Mouse (Mus musculus) heart, adult 11 months (tissue): Measurements from ENCODE around the gene Ebna1bp2.

Experiments
- DNase-seq: peaks from one replicate; pipeline ENCODE4 v3.0.0; 2022

The Ebna1bp2 gene

DNA sequence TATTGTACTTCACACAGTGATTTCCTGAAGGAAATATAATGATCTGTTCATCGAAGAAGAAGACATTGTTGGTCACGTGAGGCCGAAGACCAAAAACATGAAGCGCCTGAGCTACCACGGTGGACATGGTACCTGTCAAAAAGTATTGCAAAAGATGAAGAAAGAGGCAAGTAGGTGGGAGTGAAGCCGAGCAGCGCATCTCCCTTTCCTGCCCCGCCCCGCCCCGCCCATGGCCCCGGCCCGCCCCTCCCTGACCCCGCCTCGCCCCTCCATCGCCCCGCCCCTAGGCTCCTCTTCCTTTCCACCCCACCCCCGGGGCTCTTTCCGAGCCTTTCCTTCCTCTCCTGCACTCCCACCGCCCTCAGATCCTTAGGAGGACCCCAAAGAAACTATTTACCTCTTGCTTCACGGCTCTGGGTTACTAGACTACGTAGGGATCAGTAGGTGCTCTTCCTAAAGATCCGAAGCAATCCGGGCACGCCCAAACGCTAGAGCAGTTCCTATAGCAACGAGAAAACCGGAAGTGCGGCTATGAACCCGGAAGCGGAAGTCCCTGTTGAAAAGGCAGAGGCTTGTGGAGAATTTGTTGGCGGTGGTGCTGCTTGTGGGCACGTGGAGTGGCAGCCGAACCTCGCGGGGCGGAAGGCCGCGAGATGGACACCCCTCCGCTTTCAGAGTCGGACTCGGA is at the start of gene Ebna1bp2, which contains the start of gene Cfap57:
TSS of gene Ebna1bp2 (plus strand) at position 521 of the 688 bp plus-strand sequence.
TSS of gene Cfap57 (minus strand) at position 499 of the 688 bp plus-strand sequence.
- DNase-seq, result peak; percentile 99

DNA sequence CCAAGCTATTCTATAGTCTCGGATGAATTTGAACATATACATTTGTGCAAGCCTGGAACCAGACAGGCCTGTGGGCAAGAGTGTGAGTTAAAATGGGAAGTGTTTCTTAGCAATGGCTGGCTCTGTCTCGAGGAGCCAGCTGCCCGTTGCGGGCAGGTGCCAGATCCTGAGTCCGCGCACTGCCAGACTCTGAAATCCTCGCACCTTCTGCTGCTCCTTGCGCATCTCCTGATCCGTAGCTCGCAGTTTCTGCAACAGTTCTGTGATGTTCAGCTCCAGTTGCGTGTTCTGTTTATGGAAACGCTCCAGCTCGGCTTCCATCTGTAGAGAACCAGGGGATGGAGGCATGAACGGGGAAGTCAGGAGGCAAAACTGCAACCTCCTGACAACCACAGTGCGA is 49.2 kb upstream of the Ebna1bp2 start:
- DNase-seq, result no peak

DNA sequence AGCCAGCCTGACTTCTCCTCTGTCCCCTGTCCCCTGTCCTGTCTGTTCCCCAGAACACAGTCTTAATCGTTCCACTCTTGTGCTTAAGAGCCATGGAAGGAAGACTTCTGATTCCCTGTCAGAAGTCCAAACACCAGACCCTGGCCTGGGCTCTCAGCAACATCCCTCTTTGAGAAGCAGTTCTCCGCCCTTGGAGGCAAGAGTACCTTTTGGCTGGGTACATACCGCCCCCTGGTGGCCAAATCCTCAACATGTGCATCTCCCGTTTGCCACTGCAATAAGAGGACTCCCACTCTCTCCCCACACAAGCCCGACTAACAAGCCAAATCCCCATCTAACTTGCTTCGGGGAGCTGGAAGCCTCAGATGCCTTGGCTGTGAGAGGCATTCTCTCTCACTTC is 44.5 kb upstream of the Ebna1bp2 start:
- peak; percentile 92 for DNase-seq

DNA sequence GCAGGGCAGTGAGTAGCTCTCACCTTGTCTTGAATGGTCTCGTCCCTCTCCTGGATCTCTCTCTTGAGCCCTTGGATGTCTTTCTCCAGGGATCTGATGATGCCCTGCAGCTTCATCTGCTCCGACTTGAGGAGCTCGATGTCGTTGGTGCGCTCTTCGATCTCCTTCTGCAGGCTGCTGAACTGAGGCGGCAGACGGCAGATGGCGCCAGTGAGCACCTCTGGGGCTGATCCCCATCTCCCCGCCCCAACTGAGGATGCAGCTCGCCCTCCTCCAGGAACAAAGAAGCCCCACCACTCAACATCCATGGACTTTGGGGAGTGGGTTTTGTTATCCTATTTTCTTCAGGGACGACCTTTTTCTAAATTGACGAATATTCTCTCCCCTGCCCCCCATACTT is 41.3 kb upstream of the Ebna1bp2 start:
- DNase-seq, result no peak

DNA sequence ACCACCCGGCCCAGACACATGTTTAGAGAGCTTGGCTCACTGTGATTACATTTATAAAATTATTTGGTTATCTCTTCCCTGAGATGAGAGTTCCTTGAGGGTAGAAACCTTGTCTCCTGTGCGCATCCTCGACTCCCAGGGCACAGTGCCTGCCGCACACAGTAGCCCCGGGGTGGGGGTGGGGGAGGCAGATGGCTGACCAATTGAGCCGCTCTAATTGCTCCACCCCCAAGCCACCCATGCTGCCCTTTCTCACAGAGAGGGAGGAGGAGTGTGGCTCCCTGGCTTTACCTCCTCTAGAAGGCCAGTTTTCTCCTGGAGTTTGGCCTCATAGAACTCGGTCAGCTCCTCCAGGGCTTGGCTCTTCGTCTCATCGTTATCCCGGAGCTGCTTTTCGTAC is 39.1 kb upstream of the Ebna1bp2 start:
- DNase-seq, result no peak

DNA sequence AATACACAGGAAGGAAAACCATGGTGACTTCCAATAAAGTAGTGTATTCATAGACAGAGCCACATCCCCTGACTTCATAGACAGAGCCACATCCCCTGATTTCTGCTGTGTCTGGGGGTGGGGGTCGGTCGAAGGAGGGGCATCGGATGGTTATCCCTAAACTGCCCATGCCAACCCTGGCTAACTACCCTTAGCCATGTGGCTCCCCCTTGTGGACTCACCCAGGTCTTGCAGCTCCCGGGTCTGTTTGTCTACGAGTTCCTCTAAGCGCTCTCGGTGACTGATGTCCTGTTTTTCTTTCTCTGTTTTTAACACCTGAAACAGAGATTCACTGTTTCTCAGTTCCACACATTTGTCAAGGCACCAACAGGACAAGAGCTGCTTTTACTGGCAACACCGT is 38.0 kb upstream of the Ebna1bp2 start:
- no peak for DNase-seq

DNA sequence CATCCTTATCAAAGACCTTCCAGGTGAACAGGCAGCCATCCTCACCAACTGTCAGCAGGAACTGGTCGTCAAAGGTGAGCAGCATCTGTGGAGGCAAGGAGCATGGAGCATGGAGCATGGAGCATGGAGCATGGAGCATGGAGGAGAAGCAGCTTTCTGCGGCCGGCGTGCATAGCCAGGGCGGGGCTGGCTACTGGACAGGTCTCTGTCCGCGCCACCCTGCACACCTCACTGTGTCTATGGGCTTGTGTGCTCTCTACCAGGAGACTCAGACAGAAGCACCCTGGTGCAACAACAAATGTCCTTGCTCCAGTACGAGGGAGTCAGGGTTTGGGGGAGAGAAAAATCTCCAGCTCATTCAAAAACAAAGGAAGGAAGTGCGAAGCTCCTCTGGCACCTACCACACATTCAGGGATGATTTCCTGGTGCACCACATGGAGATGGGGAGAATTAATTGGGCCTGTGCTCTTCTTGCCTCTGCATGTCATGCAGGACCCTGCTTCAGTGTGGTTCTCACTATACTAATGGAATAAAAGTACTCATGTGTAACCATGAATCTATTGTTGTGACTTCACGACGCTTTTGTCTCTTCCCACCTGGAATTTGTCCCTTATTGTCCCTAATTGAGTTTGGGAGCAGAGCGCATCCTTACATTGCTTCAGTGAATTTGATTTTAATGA is 31.4 kb upstream of the Ebna1bp2 start:
- no peak for DNase-seq

DNA sequence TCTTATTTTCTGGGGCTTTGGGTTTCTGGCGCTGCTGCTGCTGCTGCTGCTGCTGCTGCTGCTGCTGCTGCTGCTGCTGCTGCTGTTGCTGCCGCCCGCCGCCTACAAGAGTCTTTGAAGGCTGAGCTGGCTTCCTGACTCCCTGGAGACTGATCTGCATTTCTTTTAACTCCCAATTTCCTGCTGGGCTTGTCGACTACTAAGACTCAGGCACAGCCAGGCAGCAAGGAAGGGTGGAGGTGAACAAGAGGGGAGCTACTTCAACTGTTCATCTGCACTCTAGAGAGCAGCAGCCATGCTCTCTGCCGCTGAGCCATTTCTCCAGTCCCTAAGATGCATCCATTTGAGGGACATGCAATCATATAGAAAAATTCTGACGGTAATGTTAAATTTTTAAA is 30.9 kb upstream of the Ebna1bp2 start:
- no peak for DNase-seq

DNA sequence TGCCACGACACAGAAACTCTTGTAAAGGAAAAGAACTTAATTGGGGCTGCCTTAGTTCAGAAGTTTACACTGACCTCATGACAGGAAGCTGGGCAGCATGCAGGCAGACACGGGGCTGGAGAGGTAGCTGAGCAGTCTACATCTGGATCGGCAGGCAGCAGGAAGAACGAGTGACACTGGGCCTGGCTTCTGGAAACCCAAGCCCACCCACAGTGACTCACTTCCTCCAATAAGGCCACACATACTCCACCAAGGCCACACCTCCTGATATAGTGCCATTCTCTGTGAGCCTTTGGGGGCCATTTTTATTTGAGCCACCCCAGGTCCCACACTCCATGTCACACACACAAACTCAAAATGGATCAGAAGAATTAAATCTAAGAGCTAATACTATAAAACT is 16.5 kb upstream of the Ebna1bp2 start:
- DNase-seq, result no peak

DNA sequence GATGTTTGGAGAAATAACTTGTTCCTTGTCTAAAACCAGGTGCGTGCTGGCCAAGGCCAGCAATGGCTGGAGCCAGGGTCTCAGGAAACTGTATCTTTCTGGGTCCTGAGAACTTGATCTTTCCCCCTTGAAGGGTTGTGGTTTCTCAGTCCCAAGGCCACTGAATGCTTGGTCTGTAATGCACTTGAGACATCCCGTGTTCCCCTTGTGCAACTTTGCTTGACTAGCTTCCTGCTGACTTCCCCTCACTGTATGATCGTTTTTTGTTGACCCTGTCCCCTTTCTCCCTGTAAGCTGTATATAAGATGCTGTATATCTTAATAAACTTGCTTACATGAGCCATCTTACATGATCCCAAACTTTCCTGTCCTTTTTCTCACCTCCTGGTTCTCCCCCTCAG is 10.8 kb upstream of the Ebna1bp2 start:
- no peak for DNase-seq

DNA sequence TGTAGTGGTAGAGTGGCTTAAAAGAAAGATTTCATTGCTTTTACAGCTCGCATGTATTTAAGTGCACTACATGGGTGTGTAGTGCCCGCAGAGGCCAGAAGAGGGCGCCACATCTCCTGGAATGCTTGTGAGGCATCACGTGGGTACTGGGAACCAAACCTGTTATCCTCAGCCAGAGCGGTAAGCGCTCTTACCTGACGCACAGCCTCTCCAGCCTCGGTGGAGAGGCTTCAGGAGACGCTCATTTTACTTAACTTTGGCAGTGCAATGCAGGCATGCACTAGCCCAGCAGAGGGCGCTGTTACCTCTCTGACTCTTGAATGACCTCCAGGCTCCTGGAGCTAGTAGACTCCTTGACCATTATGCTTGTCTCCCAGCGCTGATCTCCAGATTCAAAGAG is 8.0 kb upstream of the Ebna1bp2 start:
- no peak for DNase-seq

DNA sequence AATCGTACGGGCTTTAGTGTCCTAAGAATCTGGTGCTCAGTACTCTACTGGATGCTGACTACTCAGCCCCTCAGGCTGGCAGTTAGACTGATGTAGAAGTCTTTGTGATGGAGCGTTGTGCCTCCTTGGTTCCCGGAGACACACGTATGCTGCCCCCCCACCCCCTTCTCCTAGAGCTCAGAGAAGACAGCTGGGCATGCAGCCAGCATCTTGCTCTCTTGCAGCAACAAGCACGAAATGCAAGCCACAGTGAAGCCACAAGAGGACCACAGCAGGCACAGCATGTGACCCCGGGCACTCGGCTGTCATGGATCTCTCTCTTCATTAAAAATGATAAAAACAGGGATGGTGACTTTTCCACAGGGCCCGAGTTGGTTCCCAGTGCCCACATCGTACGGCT is 5.2 kb upstream of the Ebna1bp2 start:
- DNase-seq, result no peak

DNA sequence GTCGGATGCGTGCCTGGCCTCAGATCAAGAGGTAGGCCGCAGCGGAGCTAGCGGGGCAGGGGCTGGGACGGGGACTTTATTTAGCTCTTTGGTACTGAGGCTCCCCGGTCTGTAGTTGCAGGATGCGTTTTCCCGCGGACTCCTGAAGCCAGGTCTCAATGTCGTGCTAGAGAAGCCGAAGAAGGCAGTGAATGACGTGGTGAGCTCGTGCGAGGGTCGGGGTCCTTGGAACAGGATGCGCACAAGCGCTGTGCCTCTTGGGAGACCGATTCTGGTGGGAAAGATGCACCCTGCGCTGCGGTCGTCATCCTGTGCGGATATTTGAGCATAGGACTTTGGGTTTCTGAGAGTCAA is 345 bp downstream of the Ebna1bp2 start:
- no peak for DNase-seq

DNA sequence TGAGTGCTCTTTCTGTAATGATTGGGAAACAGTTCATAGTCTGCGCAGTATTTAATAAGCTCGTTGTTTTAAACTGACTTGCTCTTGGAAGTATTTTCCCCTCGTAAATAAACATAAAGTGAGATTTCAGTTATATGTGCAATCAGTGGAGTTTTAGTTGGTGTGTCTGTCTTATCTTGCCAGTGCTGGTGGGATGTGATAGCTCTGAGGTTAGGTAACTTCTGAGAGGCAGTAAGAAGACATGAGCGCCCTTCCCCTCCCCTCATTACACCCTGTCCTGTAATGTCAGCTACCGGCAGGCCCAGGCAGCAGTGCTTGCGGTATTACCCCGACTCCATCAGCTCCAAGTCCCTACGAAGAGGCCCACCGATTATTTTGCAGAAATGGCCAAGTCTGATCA is 1.2 kb downstream of the Ebna1bp2 start:
- no peak for DNase-seq

DNA sequence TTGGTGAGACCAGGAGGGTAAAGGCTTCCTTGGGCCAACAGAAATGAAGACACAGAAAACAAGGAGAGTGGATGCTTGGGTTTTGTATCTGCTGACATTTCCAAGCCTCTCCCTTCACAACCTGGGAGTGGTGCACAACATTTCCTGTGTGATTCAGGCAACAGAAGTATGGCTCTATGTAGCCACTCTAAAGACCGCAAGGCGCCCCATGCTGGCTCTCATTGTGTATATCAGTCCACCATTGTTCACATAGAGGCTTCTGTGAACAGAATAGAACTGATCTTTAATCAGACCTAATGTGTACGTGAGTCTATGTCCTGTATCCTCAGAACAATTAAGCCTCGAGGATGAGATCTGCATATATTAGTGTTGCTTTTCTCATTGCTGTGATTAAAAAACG is 9.7 kb downstream of the Ebna1bp2 start:
- DNase-seq, result peak; percentile 56

DNA sequence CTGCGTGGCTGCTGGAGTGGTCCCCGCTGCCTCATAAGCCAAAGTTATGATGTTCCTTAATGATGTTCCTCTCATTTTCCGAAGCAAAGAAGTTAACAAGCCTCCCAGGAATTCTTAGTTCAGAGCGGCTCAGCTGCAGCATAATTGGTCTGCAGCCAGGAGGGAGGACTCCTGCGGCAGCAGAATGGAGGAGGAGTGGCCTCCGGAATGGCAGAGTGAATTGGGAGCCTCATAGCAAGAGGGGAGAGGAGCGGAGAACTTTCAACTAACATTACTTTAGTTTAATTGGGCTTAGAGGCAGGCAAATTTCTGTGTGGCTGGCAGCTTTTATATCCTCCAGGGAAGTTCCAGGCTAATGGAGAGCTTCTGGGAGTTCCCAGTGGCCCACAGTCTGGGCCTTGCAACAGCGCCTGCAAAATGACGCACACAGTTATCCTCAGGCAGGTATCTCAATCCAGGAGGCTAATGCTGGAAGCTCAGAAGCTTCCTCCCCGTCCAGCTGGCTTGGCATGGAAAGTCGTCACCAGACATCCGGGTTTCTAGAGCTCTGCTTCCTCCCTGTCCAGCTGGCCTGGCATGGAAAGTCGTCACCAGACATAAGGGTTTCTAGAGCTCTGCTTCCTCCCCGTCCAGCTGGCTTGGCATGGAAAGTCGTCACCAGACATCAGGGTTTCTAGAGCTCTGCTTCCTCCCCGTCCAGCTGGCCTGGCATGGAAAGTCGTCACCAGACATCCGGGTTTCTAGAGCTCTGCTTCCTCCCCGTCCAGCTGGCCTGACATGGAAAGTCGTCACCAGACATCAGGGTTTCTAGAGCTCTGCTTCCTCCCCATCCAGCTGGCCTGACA is 22.0 kb downstream of the Ebna1bp2 start:
- DNase-seq, result peak; percentile 91

DNA sequence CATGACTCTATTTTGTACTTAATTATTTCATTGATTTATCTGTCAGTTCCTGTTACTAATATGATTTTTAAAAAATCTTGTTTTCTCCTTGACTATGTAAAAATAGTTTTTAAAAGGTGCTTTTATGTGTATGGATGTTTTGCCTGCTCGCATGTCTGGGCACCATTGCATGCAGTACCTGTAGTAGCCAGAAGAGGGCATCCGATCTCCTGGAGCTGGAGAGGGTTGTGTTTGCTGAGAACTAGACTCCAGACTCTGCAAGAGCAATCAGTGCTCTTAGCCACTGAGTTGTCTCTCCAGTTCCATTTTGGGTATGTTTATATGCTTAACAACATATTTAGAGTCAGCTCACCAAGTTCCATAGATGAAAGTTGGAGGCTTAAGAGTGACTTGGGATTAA is 24.6 kb downstream of the Ebna1bp2 start:
- peak; percentile 42 for DNase-seq

DNA sequence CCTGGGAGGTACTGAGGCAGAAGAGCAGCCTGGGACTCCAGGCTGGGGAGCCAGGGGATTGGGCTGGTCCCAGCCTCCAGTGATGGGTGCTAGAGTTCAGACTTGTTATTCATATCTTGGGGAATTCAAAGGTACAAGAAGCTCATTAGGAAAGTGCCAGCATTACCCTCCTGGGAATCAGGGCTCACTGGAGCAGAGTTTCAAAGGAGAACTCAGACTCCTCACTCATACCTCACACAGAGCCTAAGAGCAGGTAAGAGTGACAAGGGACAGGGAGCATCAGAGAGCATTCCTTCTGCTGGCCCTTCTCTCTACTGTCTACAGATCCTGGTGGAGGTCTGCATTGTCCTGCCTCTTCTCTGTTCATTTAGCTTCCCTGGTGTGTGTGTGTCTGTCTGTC is 38.1 kb downstream of the Ebna1bp2 start, which contains the start of gene Olfr62:
TSS of gene Olfr62 (plus strand) at position 301 of the 400 bp plus-strand sequence.
- DNase-seq, result no peak
